Comparison of ENCODE assay signal across 8 mouse cellular contexts in genomic region chr13:107600331-107601131, GRCm38 (mm10).
DNase-seq lines count a peak whose midpoint lies in the region.

No protein-coding gene starts in this region.

- 0 out of 2 replicates have a peak, but pooled peaks cover 3% of the 10 kb centered on the region for H3K9me3 ChIP-seq in limb, embryonic 10.5 days (replicated peaks)

- 38% methylated on average over 22 of the region's 22 CpGs for WGBS in limb, embryonic 10.5 days

- peak; percentile 54 for DNase-seq in Muller cell, postnatal 12 days (ENCODE audit: inconsistent ontology term)
- DNase-seq in embryo, embryonic 9.5 days (ENCODE audit: extremely low spot score): peak; percentile 61
- peak; percentile 15 to 23 for DNase-seq in heart, postnatal 10 days
- peak; percentile 59 for DNase-seq in limb, embryonic 10.5 days (ENCODE audit: low spot score)
- DNase-seq in mesoderm, embryonic 11.5 days (ENCODE audit: low read depth, low spot score): peak; percentile 69
- DNase-seq in ovary, adult 18-20 months (ENCODE audit: low spot score): no peak
- DNase-seq in layer of hippocampus, adult 11-12 months (ENCODE audit: low spot score): no peak
- DNase-seq in gastrocnemius, postnatal 14 days: no peak

- H3K4me3 ChIP-seq in limb, embryonic 10.5 days: peak overlapping the region; percentile 28

- no peaks in the 10 kb centered on the region for H3K36me3 ChIP-seq in limb, embryonic 10.5 days

- peaks cover 13% of the 10 kb centered on the region; the same call in 1 of the 2 replicates for H3K27me3 ChIP-seq in limb, embryonic 10.5 days (ENCODE audit: low read depth, poor library complexity, severe bottlenecking)

- H3K4me1 ChIP-seq in limb, embryonic 10.5 days: peaks cover 52% of the 10 kb centered on the region

- intact Hi-C loops in heart, postnatal 10 days (cut with DNase I): no loop called here
- intact Hi-C loops in gastrocnemius, postnatal 14 days (cut with DNase I; ENCODE audit: low total_unique reads): no loop called here

- H3K27ac ChIP-seq in limb, embryonic 10.5 days: peak overlapping the region; percentile 81

Comparison
In these comparisons a context has a peak if more than half of its experiments do, and no peak if none do; other contexts are left out.
1. DNase-seq: peak in Muller cell, postnatal 12 days (single experiment), embryo, embryonic 9.5 days (single experiment), heart, postnatal 10 days (2 of 2), limb, embryonic 10.5 days (single experiment) and mesoderm, embryonic 11.5 days (single experiment); none in ovary, adult 18-20 months (single experiment), layer of hippocampus, adult 11-12 months (single experiment) and gastrocnemius, postnatal 14 days (single experiment).